ENCODE assay signal across 15 mouse cellular contexts in the genomic region with DNA sequence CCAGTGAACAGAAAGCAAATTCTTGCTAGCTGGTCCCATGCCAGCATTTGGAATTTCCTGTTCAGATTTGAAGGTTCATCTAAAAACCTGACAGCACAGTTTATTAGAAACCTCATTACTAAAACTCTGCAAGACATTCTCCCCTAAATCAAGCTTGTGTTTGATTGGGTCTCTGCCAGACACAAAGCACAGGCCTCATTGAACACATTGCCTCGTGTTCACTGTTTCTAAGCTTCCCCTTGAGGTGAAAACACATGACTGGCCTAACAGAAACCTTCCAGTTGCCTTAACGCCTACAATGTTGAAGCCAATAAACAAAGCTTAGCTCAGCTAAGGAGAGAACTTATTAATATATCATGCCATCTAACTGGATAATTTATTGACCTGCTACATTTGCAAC. TPM values are rescaled to one million over a fixed set of nuclear protein-coding genes. Genes with fewer than 3 reads are reported as not detected.
"Had no signal": no experiment of that assay in that cellular context is flagged by ENCODE, and none has a peak within 500 bp of the region (broad histone marks: within the 10 kb centered on the region; RNA-seq: fewer than 3 reads in every experiment).

No protein-coding gene starts in this region.

- H3K36me3 ChIP-seq: liver, embryonic 13.5 days; midbrain, embryonic 13.5 days; neural tube, embryonic 12.5 days had no signal

- DNase-seq: kidney, adult 8-10 months; kidney, postnatal 25 days; left cerebral cortex, postnatal 4 days; liver; liver, embryonic 13.5 days; liver, postnatal 0 days; lung, postnatal 36 days; spleen, adult 18-20 months; thymus, adult 18-20 months; thymus, postnatal 14 days had no signal

- H3K4me1 ChIP-seq: liver, embryonic 13.5 days; midbrain, embryonic 13.5 days; neural tube, embryonic 12.5 days had no signal

- H3K9me3 ChIP-seq: liver, embryonic 13.5 days; midbrain, embryonic 13.5 days; neural tube, embryonic 12.5 days had no signal

- H3K9ac ChIP-seq: liver, embryonic 13.5 days; liver, postnatal 0 days; midbrain, embryonic 13.5 days; neural tube, embryonic 12.5 days had no signal

- H3K27ac ChIP-seq: liver, embryonic 13.5 days; midbrain, embryonic 13.5 days; neural tube, embryonic 12.5 days had no signal

- H3K4me3 ChIP-seq: liver, embryonic 13.5 days; midbrain, embryonic 13.5 days; neural tube, embryonic 12.5 days had no signal

- ATAC-seq: liver, postnatal 0 days; lung, postnatal 0 days; midbrain, embryonic 13.5 days had no signal

- H3K4me2 ChIP-seq: liver, embryonic 13.5 days; midbrain, embryonic 13.5 days; neural tube, embryonic 12.5 days had no signal

- H3K27me3 ChIP-seq: liver, embryonic 13.5 days; midbrain, embryonic 13.5 days; neural tube, embryonic 12.5 days had no signal

RNA-seq across cellular contexts. Expression of gene Tyrp1, which starts 5.7 kb away (rescaled TPM):
- polyA plus RNA-seq: kidney, embryonic 16.5 days; liver, embryonic 13.5 days; liver, postnatal 0 days; lung, postnatal 0 days; neural tube, embryonic 12.5 days; stomach, embryonic 14.5 days had no signal
